In the genomic region with DNA sequence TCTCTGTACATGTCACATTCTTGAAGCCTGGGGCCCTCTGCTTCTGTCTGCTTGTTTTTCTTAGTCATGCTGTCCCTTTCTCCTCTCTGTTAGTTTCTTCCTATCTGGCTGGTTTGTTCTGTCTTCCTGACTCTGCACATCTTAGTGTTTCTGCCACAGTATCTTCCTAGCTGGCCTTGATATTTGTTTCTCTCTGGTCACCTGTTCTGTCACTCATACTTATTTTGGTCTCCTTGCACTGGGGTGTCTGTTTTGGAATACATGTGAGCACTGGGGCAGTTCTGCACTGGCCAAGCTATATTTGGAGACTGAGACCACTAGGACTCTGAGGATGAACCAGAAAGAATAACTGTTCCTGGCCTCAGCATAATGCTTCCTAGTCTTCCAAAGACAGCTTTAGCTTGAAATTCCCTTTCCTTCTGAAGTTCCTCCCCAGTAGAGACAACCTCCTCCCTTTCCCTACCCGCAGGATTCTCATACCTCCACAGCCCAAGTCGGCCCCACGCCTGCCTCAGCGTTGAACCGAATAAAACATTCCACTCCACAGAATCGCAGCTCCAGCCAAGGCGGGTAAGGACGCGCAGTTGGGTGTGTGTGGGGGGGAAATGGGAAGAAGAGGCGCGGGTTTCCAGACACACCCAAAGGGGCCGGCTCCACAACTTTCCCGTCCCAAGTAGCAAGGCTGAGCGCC, we compare ENCODE assay signal across 1 mouse cellular context.
TF ChIP-seq lines count a peak whose summit lies in the region.

No protein-coding gene starts in this region.

TF ChIP-seq in MEL, 35 proteins besides CTCF, POLR2A, EP300 and RAD21:
- TF ChIP-seq UBTF (IDR thresholded peaks at IDR 0.05; ENCODE audit: borderline replicate concordance, insufficient read depth, low read depth, low read length) (no peak), ETS1 (IDR thresholded peaks at IDR 0.05; ENCODE audit: low read depth, low read length) (0 out of 2 replicates have a peak, but pooled peaks have one; percentile 19), BHLHE40 (IDR thresholded peaks at IDR 0.05; ENCODE audit: borderline replicate concordance, low read depth, low read length) (no peak), MAFK (IDR thresholded peaks at IDR 0.05; ENCODE audit: borderline replicate concordance, low read depth, low read length) (no peak), TCF12 (IDR thresholded peaks at IDR 0.05; ENCODE audit: low read depth, low read length) (no peak), USF1 (IDR thresholded peaks at IDR 0.05; ENCODE audit: low read depth, low read length) (no peak), RCOR1 (IDR thresholded peaks at IDR 0.05; ENCODE audit: low read depth, low read length) (no peak), JUND (IDR thresholded peaks at IDR 0.05; ENCODE audit: low read depth, low read length) (no peak), POLR2AphosphoS5 (IDR thresholded peaks at IDR 0.05; ENCODE audit: borderline replicate concordance, low read depth, low read length) (no peak), POLR2AphosphoS2 (IDR thresholded peaks at IDR 0.05; ENCODE audit: low read length) (0 out of 2 replicates have a peak, but pooled peaks have one; percentile 60), MYB (IDR thresholded peaks at IDR 0.05; ENCODE audit: low read depth, low read length) (no peak), GABPA (IDR thresholded peaks at IDR 0.05; ENCODE audit: low read depth, low read length) (no peak), HCFC1 (IDR thresholded peaks at IDR 0.05; ENCODE audit: low read depth, low read length) (no peak), ZMIZ1 (IDR thresholded peaks at IDR 0.05; ENCODE audit: low read depth, low read length) (no peak), MEF2A (IDR thresholded peaks at IDR 0.05; ENCODE audit: extremely low read depth, insufficient replicate concordance, low read depth, low read length, poor library complexity, severe bottlenecking) (no peak), CHD2 (IDR thresholded peaks at IDR 0.05; ENCODE audit: low read length) (no peak), USF2 (IDR thresholded peaks at IDR 0.05; ENCODE audit: borderline replicate concordance in 1 of 2, insufficient read depth in 1 of 2, low read depth in 1 of 2, low read length in 2 of 2) (no peak), MAX (IDR thresholded peaks at IDR 0.05; ENCODE audit: low read length) (peak; percentile 16; the same call in 1 of the 2 replicates), GATA1 (IDR thresholded peaks at IDR 0.05; ENCODE audit: low read depth, low read length) (no peak), ZNF384 (IDR thresholded peaks at IDR 0.05; ENCODE audit: low read depth, low read length) (no peak), KAT2A (conservative IDR thresholded peaks at IDR 0.05; ENCODE audit: low read depth, low read length) (no peak), ELF1 (IDR thresholded peaks at IDR 0.05; ENCODE audit: low read depth, low read length) (no peak), MXI1 (IDR thresholded peaks at IDR 0.05; ENCODE audit: low read depth, low read length) (peak; percentile 8; the same call in 1 of the 2 replicates), NRF1 (IDR thresholded peaks at IDR 0.05; ENCODE audit: insufficient read depth, low read depth, low read length, poor library complexity, severe bottlenecking) (0 out of 2 replicates have a peak, but pooled peaks have one; percentile 18), TAL1 (IDR thresholded peaks at IDR 0.05; ENCODE audit: low read length) (no peak), TBP (IDR thresholded peaks at IDR 0.05; ENCODE audit: low read depth, low read length) (no peak), ZC3H11A (IDR thresholded peaks at IDR 0.05; ENCODE audit: low read depth, low read length) (no peak), MYC (IDR thresholded peaks at IDR 0.05; ENCODE audit: low read depth, low read length) (no peak), MAZ (IDR thresholded peaks at IDR 0.05; ENCODE audit: low read depth, low read length) (peak; percentile 35; the same call in 1 of the 2 replicates), CHD1 (IDR thresholded peaks at IDR 0.05; ENCODE audit: low read depth, low read length) (no peak), ZKSCAN1 (IDR thresholded peaks at IDR 0.05; ENCODE audit: low read depth, low read length) (no peak), SIN3A (IDR thresholded peaks at IDR 0.05; ENCODE audit: low read length) (no peak), NELFE (IDR thresholded peaks at IDR 0.05; ENCODE audit: low read depth, low read length) (peak; percentile 45; the same call in 1 of the 2 replicates), E2F4 (IDR thresholded peaks at IDR 0.05; ENCODE audit: borderline replicate concordance, low read depth, low read length) (no peak), SMC3 (IDR thresholded peaks at IDR 0.05; ENCODE audit: low read depth, low read length) (no peak)
